Mouse (Mus musculus): ENCODE measurements around the gene Card10. TPM values are rescaled to one million over a fixed set of nuclear protein-coding genes. Genes with fewer than 3 reads are reported as not detected.

Gene Card10
- polyA plus RNA-seq, 1 experiment from 2014 or later, result 5.2 TPM

- Histone ChIP-seq H3K4me1 (ENCODE audit: control insufficient read depth, insufficient read depth, low read length) (peaks cover 71% of the 10 kb centered on the region), H3K9me3 (ENCODE audit: control insufficient read depth, low read length) (no peaks in the 10 kb centered on the region), H3K27ac (ENCODE audit: low read length) (peak overlapping the region; percentile 92), H3K4me3 (ENCODE audit: low read length) (no peak overlapping the region), H3K4me2 (ENCODE audit: low read depth, low read length) (no peak overlapping the region), H3K27me3 (replicated peaks; ENCODE audit: control insufficient read depth, insufficient read depth, low read length) (no peaks in the 10 kb centered on the region), H3K9ac (ENCODE audit: low read depth, low read length) (peak overlapping the region; percentile 53), H3K36me3 (ENCODE audit: control insufficient read depth, insufficient read depth, low read length) (no peaks in the 10 kb centered on the region)
- no peak for ATAC-seq
- 41% methylated on average over 8 of the region's 8 CpGs for WGBS
Observed at GRCm38 (mm10) chr15:78836086-78836621, 33.3 kb upstream of the Card10 start.

- Histone ChIP-seq H3K27me3 (replicated peaks; ENCODE audit: control insufficient read depth, insufficient read depth, low read length) (no peaks in the 10 kb centered on the region), H3K4me1 (ENCODE audit: control insufficient read depth, insufficient read depth, low read length) (peaks cover 68% of the 10 kb centered on the region), H3K4me2 (ENCODE audit: low read depth, low read length) (no peak overlapping the region), H3K4me3 (ENCODE audit: low read length) (no peak overlapping the region), H3K27ac (ENCODE audit: low read length) (peak overlapping the region; percentile 92), H3K36me3 (ENCODE audit: control insufficient read depth, insufficient read depth, low read length) (no peaks in the 10 kb centered on the region), H3K9me3 (ENCODE audit: control insufficient read depth, low read length) (no peaks in the 10 kb centered on the region), H3K9ac (ENCODE audit: low read depth, low read length) (peak overlapping the region; percentile 53; the same call in 1 of the 2 replicates)
- WGBS, result 27% methylated on average over 12 of the region's 12 CpGs
- no peak for ATAC-seq
Observed at GRCm38 (mm10) chr15:78835200-78836085, 32.6 kb upstream of the Card10 start.

GRCm38 (mm10) chr15:78834233-78835005 lies 31.6 kb upstream of the Card10 start:
- Histone ChIP-seq H3K9me3 (ENCODE audit: control insufficient read depth, low read length) (no peaks in the 10 kb centered on the region), H3K27me3 (replicated peaks; ENCODE audit: control insufficient read depth, insufficient read depth, low read length) (no peaks in the 10 kb centered on the region), H3K4me2 (ENCODE audit: low read depth, low read length) (no peak overlapping the region), H3K27ac (ENCODE audit: low read length) (peak overlapping the region; percentile 95), H3K36me3 (ENCODE audit: control insufficient read depth, insufficient read depth, low read length) (no peaks in the 10 kb centered on the region), H3K9ac (ENCODE audit: low read depth, low read length) (no peak overlapping the region), H3K4me1 (ENCODE audit: control insufficient read depth, insufficient read depth, low read length) (peaks cover 58% of the 10 kb centered on the region), H3K4me3 (ENCODE audit: low read length) (no peak overlapping the region)
- ATAC-seq, result no peak
- 38% methylated on average over 10 of the region's 10 CpGs for WGBS

- 86% methylated on average over 3 of the region's 3 CpGs for WGBS
- H3K4me2 ChIP-seq (ENCODE audit: low read depth, low read length), result no peak overlapping the region
- no peak for ATAC-seq
- no peaks in the 10 kb centered on the region for H3K9me3 ChIP-seq (ENCODE audit: control insufficient read depth, low read length)
- H3K4me3 ChIP-seq (ENCODE audit: low read length), result no peak overlapping the region
- H3K4me1 ChIP-seq (ENCODE audit: control insufficient read depth, insufficient read depth, low read length), result peaks cover 59% of the 10 kb centered on the region
- no peaks in the 10 kb centered on the region for H3K36me3 ChIP-seq (ENCODE audit: control insufficient read depth, insufficient read depth, low read length)
- H3K27ac ChIP-seq (ENCODE audit: low read length), result peak overlapping the region; percentile 95
- H3K9ac ChIP-seq (ENCODE audit: low read depth, low read length), result no peak overlapping the region
- H3K27me3 ChIP-seq (replicated peaks; ENCODE audit: control insufficient read depth, insufficient read depth, low read length), result no peaks in the 10 kb centered on the region
Observed at GRCm38 (mm10) chr15:78833582-78833981, 30.7 kb upstream of the Card10 start.

- Histone ChIP-seq H3K4me1 (ENCODE audit: control insufficient read depth, insufficient read depth, low read length) (peaks cover 63% of the 10 kb centered on the region), H3K9ac (ENCODE audit: low read depth, low read length) (peak overlapping the region; percentile 64)
- 24% methylated on average over 14 of the region's 14 CpGs for WGBS
Observed at GRCm38 (mm10) chr15:78832701-78833123, 29.9 kb upstream of the Card10 start.

GRCm38 (mm10) chr15:78831720-78832657 lies 29.1 kb upstream of the Card10 start:
- peak overlapping the region; percentile 0 for H3K4me3 ChIP-seq (ENCODE audit: low read length)
- peak overlapping the region; percentile 64 for H3K9ac ChIP-seq (ENCODE audit: low read depth, low read length)
- peak overlapping the region; percentile 19 for H3K4me2 ChIP-seq (ENCODE audit: low read depth, low read length)
- H3K27me3 ChIP-seq (replicated peaks; ENCODE audit: control insufficient read depth, insufficient read depth, low read length), result no peaks in the 10 kb centered on the region
- WGBS, result 37% methylated on average over 19 of the region's 19 CpGs
- H3K27ac ChIP-seq (ENCODE audit: low read length), result peak overlapping the region; percentile 95
- no peaks in the 10 kb centered on the region for H3K9me3 ChIP-seq (ENCODE audit: control insufficient read depth, low read length)
- H3K4me1 ChIP-seq (ENCODE audit: control insufficient read depth, insufficient read depth, low read length), result peaks cover 64% of the 10 kb centered on the region
- H3K36me3 ChIP-seq (ENCODE audit: control insufficient read depth, insufficient read depth, low read length), result no peaks in the 10 kb centered on the region
- peak; percentile 63 for ATAC-seq

More at GRCm38 (mm10) chr15:78832701-78833123, 29.9 kb upstream of the Card10 start:
- ATAC-seq, result peak; percentile 49
- Histone ChIP-seq H3K9me3 (ENCODE audit: control insufficient read depth, low read length) (no peaks in the 10 kb centered on the region), H3K27me3 (replicated peaks; ENCODE audit: control insufficient read depth, insufficient read depth, low read length) (no peaks in the 10 kb centered on the region), H3K4me2 (ENCODE audit: low read depth, low read length) (0 out of 2 replicates have a peak overlapping the region, but pooled peaks have one; percentile 19), H3K27ac (ENCODE audit: low read length) (peak overlapping the region; percentile 95), H3K36me3 (ENCODE audit: control insufficient read depth, insufficient read depth, low read length) (no peaks in the 10 kb centered on the region), H3K4me3 (ENCODE audit: low read length) (no peak overlapping the region; the same call in 1 of the 2 replicates)

GRCm38 (mm10) chr15:78830742-78831719 lies 28.2 kb upstream of the Card10 start:
- 50% methylated on average over 10 of the region's 10 CpGs for WGBS
- Histone ChIP-seq H3K36me3 (ENCODE audit: control insufficient read depth, insufficient read depth, low read length) (no peaks in the 10 kb centered on the region), H3K4me3 (ENCODE audit: low read length) (no peak overlapping the region), H3K4me1 (ENCODE audit: control insufficient read depth, insufficient read depth, low read length) (peaks cover 63% of the 10 kb centered on the region), H3K9me3 (ENCODE audit: control insufficient read depth, low read length) (no peaks in the 10 kb centered on the region), H3K27ac (ENCODE audit: low read length) (peak overlapping the region; percentile 95), H3K4me2 (ENCODE audit: low read depth, low read length) (no peak overlapping the region), H3K9ac (ENCODE audit: low read depth, low read length) (peak overlapping the region; percentile 64; the same call in 1 of the 2 replicates), H3K27me3 (replicated peaks; ENCODE audit: control insufficient read depth, insufficient read depth, low read length) (no peaks in the 10 kb centered on the region)
- no peak for ATAC-seq

- H3K4me3 ChIP-seq (ENCODE audit: low read length), result no peak overlapping the region
- no peak for ATAC-seq
- no peak overlapping the region for H3K9ac ChIP-seq (ENCODE audit: low read depth, low read length)
- H3K9me3 ChIP-seq (ENCODE audit: control insufficient read depth, low read length), result no peaks in the 10 kb centered on the region
- no peak overlapping the region for H3K27ac ChIP-seq (ENCODE audit: low read length)
- H3K27me3 ChIP-seq (replicated peaks; ENCODE audit: control insufficient read depth, insufficient read depth, low read length), result no peaks in the 10 kb centered on the region
- H3K36me3 ChIP-seq (ENCODE audit: control insufficient read depth, insufficient read depth, low read length), result no peaks in the 10 kb centered on the region
- peaks cover 49% of the 10 kb centered on the region for H3K4me1 ChIP-seq (ENCODE audit: control insufficient read depth, insufficient read depth, low read length)
- H3K4me2 ChIP-seq (ENCODE audit: low read depth, low read length), result no peak overlapping the region
- WGBS, result 100% methylated on average over 1 of the region's 1 CpGs
Observed at GRCm38 (mm10) chr15:78829636-78830035, 26.8 kb upstream of the Card10 start.
